Mouse (Mus musculus) ES-Bruce4 (cell line): Measurements from ENCODE around the gene Ccdc142.

Source experiments
- CTCF ChIP-seq: IDR thresholded peaks from one replicate; pipeline ENCODE4 v1.8.1; 2011; ENCODE audit warnings: low read depth, low read length
- EP300 ChIP-seq: IDR thresholded peaks from 2 replicates; pipeline ENCODE4 v1.6.1; 2011; ENCODE audit warnings: low read depth, low read length; ENCODE audit not compliant: insufficient read depth
- POLR2A ChIP-seq: IDR thresholded peaks from one replicate; pipeline ENCODE4 v1.8.1; 2011; ENCODE audit warnings: low read length; ENCODE audit not compliant: insufficient read depth

DNA sequence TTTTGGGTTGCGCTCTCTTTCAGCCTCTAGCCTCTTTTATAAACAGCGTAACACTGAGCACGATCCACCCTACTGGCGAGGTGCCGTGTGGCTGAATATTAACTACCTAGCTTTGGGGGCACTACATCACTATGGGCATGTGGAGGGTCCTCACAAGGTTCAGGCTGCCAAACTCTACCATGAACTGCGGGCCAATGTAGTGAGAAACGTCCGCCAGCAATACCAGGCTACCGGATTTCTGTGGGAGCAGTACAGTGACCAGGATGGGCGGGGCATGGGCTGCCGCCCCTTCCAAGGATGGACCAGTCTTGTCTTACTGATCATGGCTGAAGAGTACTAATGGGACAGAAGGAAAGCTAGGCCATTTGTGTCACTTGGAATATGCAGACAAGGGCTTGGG lies 17.0 kb downstream of the Ccdc142 start:
- TF ChIP-seq EP300 (no peak), CTCF (no peak), POLR2A (no peak)
